Mouse (Mus musculus) limb, embryonic 12.5 days (tissue): ENCODE measurements at regions not wholly inside any gene's neighbourhood (a gene's known extent, or its start where the extent isn't known, plus 50 kb on each side); places are given as distances from the start of the nearest gene placed in this dataset.

Experiments used
- ATAC-seq: fragments of 200-750 bp; cut with Nextera tagmentation; 2 replicates; pipeline ENCODE4 v1.8.0; 2017; ENCODE audit warnings: low read depth, moderate TSS enrichment; ENCODE audit not compliant: insufficient number of reproducible peaks, insufficient read depth, low FRiP score, low TSS enrichment
- H3K27ac ChIP-seq: fragments of 300-500 bp; sonication (generic); 2 replicates; pipeline ENCODE4 v1.5.1; 2016; ENCODE audit warnings: mild to moderate bottlenecking, moderate library complexity
- H3K27me3 ChIP-seq: fragments of 300-500 bp; sonication (generic); 2 replicates; pipeline ENCODE4 v1.6.1; 2016; ENCODE audit warnings: mild to moderate bottlenecking, moderate library complexity
- H3K36me3 ChIP-seq: fragments of 300-500 bp; sonication (generic); 2 replicates; pipeline ENCODE4 v1.6.1; 2016; ENCODE audit warnings: mild to moderate bottlenecking, moderate library complexity
- H3K4me1 ChIP-seq: fragments of 300-500 bp; sonication (generic); replicated peaks from 2 replicates; pipeline ENCODE4 v1.6.1; 2016
- H3K4me2 ChIP-seq: fragments of 300-500 bp; sonication (generic); 2 replicates; pipeline ENCODE4 v1.6.1; 2016; ENCODE audit warnings: mild to moderate bottlenecking, moderate library complexity
- H3K4me3 ChIP-seq: fragments of 300-500 bp; sonication (generic); replicated peaks from 2 replicates; pipeline ENCODE4 v1.5.1; 2016; ENCODE audit warnings: mild to moderate bottlenecking
- H3K9ac ChIP-seq: fragments of 300-500 bp; sonication (generic); replicated peaks from 2 replicates; pipeline ENCODE4 v1.6.1; 2016; ENCODE audit warnings: mild to moderate bottlenecking, moderate library complexity
- H3K9me3 ChIP-seq: fragments of 300-500 bp; sonication (generic); 2 replicates; pipeline ENCODE4 v1.6.1; 2016; ENCODE audit warnings: mild to moderate bottlenecking, moderate library complexity
- WGBS: fragments of 180-500 bp; shearing (Covaris S2); methylation state at CpG from one replicate; pipeline ENCODE4 v1.1.7; 2016; 5-methylcytosine and 5-hydroxymethylcytosine counted together

GRCm38 (mm10) chr11:86408686-86409579, 51.5 kb upstream of the Med13 start:
- 0 out of 2 replicates have a peak, but pooled peaks cover 4% of the 10 kb centered on the region for H3K27me3 ChIP-seq
- no peak overlapping the region for H3K9ac ChIP-seq
- H3K4me2 ChIP-seq: no peak overlapping the region
- H3K4me3 ChIP-seq: no peak overlapping the region
- H3K36me3 ChIP-seq: no peaks in the 10 kb centered on the region
- no peak overlapping the region for H3K27ac ChIP-seq
- H3K9me3 ChIP-seq: no peaks in the 10 kb centered on the region
- no peak for ATAC-seq
- 31% methylated on average over 6 of the region's 6 CpGs for WGBS
- H3K4me1 ChIP-seq: peaks cover 14% of the 10 kb centered on the region

GRCm38 (mm10) chr11:86409580-86409947, 52.2 kb upstream of the Med13 start:
- Histone ChIP-seq H3K9ac (no peak overlapping the region), H3K4me2 (no peak overlapping the region), H3K4me3 (no peak overlapping the region), H3K27ac (no peak overlapping the region), H3K27me3 (0 out of 2 replicates have a peak, but pooled peaks cover 4% of the 10 kb centered on the region), H3K4me1 (peaks cover 14% of the 10 kb centered on the region), H3K9me3 (no peaks in the 10 kb centered on the region), H3K36me3 (no peaks in the 10 kb centered on the region)
- no peak for ATAC-seq
- 93% methylated on average over 10 of the region's 10 CpGs for WGBS

- 81% methylated on average over 10 of the region's 10 CpGs for WGBS
- Histone ChIP-seq H3K4me2 (no peak overlapping the region), H3K27ac (no peak overlapping the region), H3K9ac (no peak overlapping the region), H3K4me3 (no peak overlapping the region), H3K4me1 (peaks cover 14% of the 10 kb centered on the region), H3K27me3 (0 out of 2 replicates have a peak, but pooled peaks cover 4% of the 10 kb centered on the region), H3K9me3 (no peaks in the 10 kb centered on the region), H3K36me3 (no peaks in the 10 kb centered on the region)
- no peak for ATAC-seq
Measured at GRCm38 (mm10) chr11:86410521-86410920, 53.1 kb upstream of the Med13 start.

- peaks cover 14% of the 10 kb centered on the region for H3K4me1 ChIP-seq
- H3K4me3 ChIP-seq: no peak overlapping the region
- no peak; the same call in 1 of the 2 replicates for ATAC-seq
- H3K36me3 ChIP-seq: no peaks in the 10 kb centered on the region
- H3K27me3 ChIP-seq: peaks cover 4% of the 10 kb centered on the region; the same call in 1 of the 2 replicates
- no peak overlapping the region for H3K9ac ChIP-seq
- 39% methylated on average over 13 of the region's 13 CpGs for WGBS
- H3K4me2 ChIP-seq: peak overlapping the region; percentile 21
- peak overlapping the region; percentile 7; the same call in 1 of the 2 replicates for H3K27ac ChIP-seq
- no peaks in the 10 kb centered on the region for H3K9me3 ChIP-seq
Measured at GRCm38 (mm10) chr11:86412772-86413390, 55.5 kb upstream of the Med13 start.

DNA sequence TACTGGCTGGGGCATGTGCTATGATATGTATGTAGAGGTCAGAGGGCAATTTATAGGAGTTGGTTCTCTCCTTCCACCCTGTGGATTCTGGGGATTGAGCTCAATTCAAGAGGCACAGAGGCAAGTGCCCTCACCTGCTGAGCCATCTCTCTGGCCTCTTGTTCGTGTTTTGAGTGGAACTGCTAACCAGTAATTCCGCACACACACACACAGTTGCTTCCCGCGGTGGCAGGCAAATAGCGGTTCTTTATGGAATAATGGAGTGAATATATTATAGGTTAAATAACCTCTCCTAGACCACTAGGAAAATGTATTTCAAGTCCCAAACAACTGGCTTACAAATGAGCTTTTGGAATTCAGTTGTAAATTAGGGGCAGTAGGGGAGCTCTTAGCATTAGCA, 59.1 kb upstream of the Med13 start:
- no peak for ATAC-seq
- H3K4me2 ChIP-seq: no peak overlapping the region
- H3K4me1 ChIP-seq: peaks cover 12% of the 10 kb centered on the region
- H3K27ac ChIP-seq: no peak overlapping the region
- H3K27me3 ChIP-seq: peaks cover 4% of the 10 kb centered on the region; the same call in 1 of the 2 replicates
- H3K9me3 ChIP-seq: no peaks in the 10 kb centered on the region
- no peak overlapping the region for H3K9ac ChIP-seq
- WGBS: 71% methylated on average over 5 of the region's 5 CpGs
- no peaks in the 10 kb centered on the region for H3K36me3 ChIP-seq
- H3K4me3 ChIP-seq: no peak overlapping the region

GRCm38 (mm10) chr11:86417164-86417563, 59.8 kb upstream of the Med13 start:
- ATAC-seq: no peak
- Histone ChIP-seq H3K9ac (no peak overlapping the region), H3K4me1 (peaks cover 8% of the 10 kb centered on the region), H3K27ac (no peak overlapping the region), H3K4me2 (no peak overlapping the region), H3K27me3 (no peaks in the 10 kb centered on the region; the same call in 1 of the 2 replicates), H3K36me3 (no peaks in the 10 kb centered on the region), H3K4me3 (no peak overlapping the region), H3K9me3 (no peaks in the 10 kb centered on the region)
- 86% methylated on average over 6 of the region's 6 CpGs for WGBS

DNA sequence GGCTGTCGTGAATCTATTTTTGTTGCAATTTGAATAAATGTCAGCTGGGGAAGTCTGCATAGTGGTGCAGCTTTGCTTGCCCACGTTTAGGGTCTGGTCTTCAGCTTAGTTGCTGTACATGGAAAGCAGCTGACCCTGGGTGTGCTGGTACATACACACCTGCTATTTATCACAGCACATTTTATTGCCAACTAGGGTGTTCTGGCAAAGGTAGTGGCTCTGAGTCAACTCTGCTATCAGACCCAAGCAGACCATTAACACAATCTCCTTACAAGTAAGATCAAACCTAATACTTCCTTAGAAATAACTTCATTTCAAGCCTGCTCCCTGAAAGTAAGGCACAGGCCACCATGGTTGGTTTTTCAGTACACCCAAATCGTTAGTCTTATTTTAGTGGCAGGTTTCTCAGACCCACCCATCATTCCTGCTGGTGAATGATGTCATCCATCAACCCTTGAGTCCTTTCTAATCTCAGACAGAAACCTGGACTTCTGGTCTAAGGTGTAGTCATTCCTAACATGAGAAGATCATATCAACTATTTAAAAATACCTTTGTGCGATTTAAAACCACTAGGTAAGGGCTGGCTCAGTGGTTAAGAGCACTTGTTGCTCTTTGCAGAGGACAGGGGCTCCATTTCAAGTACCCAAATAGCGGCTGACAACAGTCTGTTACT, 62.5 kb upstream of the Med13 start:
- Histone ChIP-seq H3K9ac (no peak overlapping the region), H3K27ac (no peak overlapping the region), H3K4me1 (no peaks in the 10 kb centered on the region), H3K27me3 (no peaks in the 10 kb centered on the region; the same call in 1 of the 2 replicates), H3K4me2 (no peak overlapping the region), H3K4me3 (no peak overlapping the region), H3K9me3 (no peaks in the 10 kb centered on the region), H3K36me3 (no peaks in the 10 kb centered on the region)
- no peak for ATAC-seq
- 72% methylated on average over 5 of the region's 5 CpGs for WGBS

GRCm38 (mm10) chr11:86428926-86429325, 55.5 kb upstream of the Rnft1 start:
- Histone ChIP-seq H3K4me1 (peaks cover 8% of the 10 kb centered on the region; the same call in 1 of the 2 replicates), H3K27ac (no peak overlapping the region), H3K9ac (no peak overlapping the region), H3K4me2 (no peak overlapping the region), H3K9me3 (no peaks in the 10 kb centered on the region), H3K4me3 (no peak overlapping the region), H3K27me3 (0 out of 2 replicates have a peak, but pooled peaks cover 3% of the 10 kb centered on the region), H3K36me3 (no peaks in the 10 kb centered on the region)
- ATAC-seq: no peak
- 49% methylated on average over 3 of the region's 3 CpGs for WGBS

DNA sequence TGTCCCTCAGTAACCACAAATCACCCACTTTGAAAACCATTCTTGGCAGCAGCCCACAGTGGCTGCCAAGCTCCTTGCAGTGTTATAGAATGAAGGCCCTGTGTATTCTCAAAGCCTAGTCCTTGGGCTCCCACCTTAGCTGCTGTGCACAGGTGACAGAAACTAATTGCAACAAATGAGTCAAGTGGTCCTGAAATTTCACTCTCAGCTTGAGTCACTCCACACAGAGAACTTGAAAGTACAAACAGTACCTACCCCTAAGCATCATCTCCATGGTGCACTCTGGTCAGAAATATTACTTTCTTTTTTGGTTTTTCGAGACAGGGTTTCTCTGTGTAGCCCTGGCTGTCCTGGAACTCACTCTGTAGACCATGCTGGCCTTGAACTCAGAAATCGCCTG, 54.2 kb upstream of the Rnft1 start:
- no peak for ATAC-seq
- Histone ChIP-seq H3K9me3 (no peaks in the 10 kb centered on the region), H3K27me3 (0 out of 2 replicates have a peak, but pooled peaks cover 3% of the 10 kb centered on the region), H3K9ac (no peak overlapping the region), H3K4me1 (peaks cover 15% of the 10 kb centered on the region), H3K4me2 (no peak overlapping the region), H3K36me3 (no peaks in the 10 kb centered on the region), H3K27ac (no peak overlapping the region), H3K4me3 (no peak overlapping the region)
- WGBS: 95% methylated on average over 2 of the region's 2 CpGs

DNA sequence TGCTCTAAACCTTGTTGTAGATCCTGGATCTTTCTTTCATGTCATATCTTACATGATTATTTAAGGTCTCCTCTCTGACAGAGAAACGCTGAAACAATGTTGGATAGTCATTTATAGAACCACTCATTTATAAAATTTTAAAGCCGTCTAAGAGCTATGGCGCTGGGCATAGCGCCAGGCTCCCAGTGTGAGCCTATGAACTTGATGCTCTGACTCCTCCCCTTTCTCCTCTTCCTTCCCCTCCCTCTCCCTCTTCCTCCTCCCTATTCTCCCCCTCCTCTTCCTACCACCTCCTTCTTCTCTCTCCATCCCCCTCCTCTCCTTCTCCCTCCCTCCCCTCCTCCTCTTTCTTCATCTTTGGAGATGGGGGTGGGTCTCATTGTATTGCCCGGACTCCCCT, 52.9 kb upstream of the Rnft1 start:
- H3K9me3 ChIP-seq: no peaks in the 10 kb centered on the region
- WGBS: 76% methylated on average over 5 of the region's 5 CpGs
- no peak overlapping the region for H3K4me2 ChIP-seq
- H3K4me3 ChIP-seq: no peak overlapping the region
- H3K27ac ChIP-seq: no peak overlapping the region
- H3K4me1 ChIP-seq: peaks cover 15% of the 10 kb centered on the region
- H3K36me3 ChIP-seq: no peaks in the 10 kb centered on the region
- H3K27me3 ChIP-seq: 0 out of 2 replicates have a peak, but pooled peaks cover 3% of the 10 kb centered on the region
- H3K9ac ChIP-seq: no peak overlapping the region
- ATAC-seq: no peak

- Histone ChIP-seq H3K4me2 (peak overlapping the region; percentile 25; the same call in 1 of the 2 replicates), H3K9ac (no peak overlapping the region), H3K9me3 (no peaks in the 10 kb centered on the region), H3K27ac (no peak overlapping the region), H3K4me1 (peaks cover 15% of the 10 kb centered on the region), H3K36me3 (no peaks in the 10 kb centered on the region), H3K4me3 (no peak overlapping the region), H3K27me3 (0 out of 2 replicates have a peak, but pooled peaks cover 3% of the 10 kb centered on the region)
- ATAC-seq: no peak
- WGBS: 61% methylated on average over 8 of the region's 8 CpGs
Measured at GRCm38 (mm10) chr11:86434106-86434505, 50.4 kb upstream of the Rnft1 start.
